Mouse (Mus musculus): ENCODE results near the gene Slc50a1.

GRCm38 (mm10) chr3:89318971-89319590 is 48.7 kb upstream of the Slc50a1 start:
- TF ChIP-seq CTCF (IDR thresholded peaks at IDR 0.05; ENCODE audit: control insufficient read depth, insufficient read depth, insufficient replicate concordance, low read depth, low read length), result no peak
- TF ChIP-seq POLR2A (IDR thresholded peaks at IDR 0.05; ENCODE audit: control insufficient read depth, low read depth, low read length), result no peak

Measured in testis, adult 2 months (tissue).